Mouse (Mus musculus) spleen, adult 2 months (tissue): ENCODE results near the gene Grhl1. TPM values are rescaled to one million over a fixed set of nuclear protein-coding genes. Genes with fewer than 3 reads are reported as not detected.

ENCODE experiments used
- DNase-seq, 2 experiments: peaks; one replicate each; pipeline versions ENCODE4 v3.0.0 to v3.0.0-alpha.2; 2012 to 2021; ENCODE audit warnings: low spot score in 2 of 2, low read depth in 1 of 2
- H3K27ac ChIP-seq: fragments of 200-500 bp; 2 replicates; pipeline ENCODE4 v1.5.1; 2012; ENCODE audit warnings: low read length, inconsistent platforms; ENCODE audit not compliant: insufficient read depth
- H3K27me3 ChIP-seq: fragments of 200-500 bp; 2 replicates; pipeline ENCODE4 v1.6.1; 2012; ENCODE audit warnings: mild to moderate bottlenecking, moderate library complexity, low read length, inconsistent platforms; ENCODE audit not compliant: control insufficient read depth, insufficient read depth
- H3K36me3 ChIP-seq: fragments of 200-500 bp; 2 replicates; pipeline ENCODE4 v1.6.1; 2012; ENCODE audit warnings: mild to moderate bottlenecking, low read length, inconsistent platforms; ENCODE audit not compliant: control insufficient read depth, insufficient read depth
- H3K4me1 ChIP-seq: fragments of 200-500 bp; 2 replicates; pipeline ENCODE4 v1.6.1; 2011; ENCODE audit warnings: inconsistent platforms; ENCODE audit not compliant: control insufficient read depth, insufficient read depth, insufficient read length
- H3K4me3 ChIP-seq: fragments of 200-500 bp; 2 replicates; pipeline ENCODE4 v1.5.1; 2011; ENCODE audit warnings: mild to moderate bottlenecking, inconsistent platforms; ENCODE audit not compliant: insufficient read depth, insufficient read length; ENCODE audit errors: extremely low read depth
- CTCF ChIP-seq: fragments of 200-500 bp; IDR thresholded peaks from 2 replicates; pipeline ENCODE4 v1.5.1; 2011; ENCODE audit warnings: mild to moderate bottlenecking, inconsistent platforms; ENCODE audit not compliant: insufficient read depth, insufficient read length, insufficient replicate concordance; ENCODE audit errors: extremely low read depth
- POLR2A ChIP-seq: fragments of 200-500 bp; IDR thresholded peaks from 2 replicates; pipeline ENCODE4 v1.6.1; 2011; ENCODE audit warnings: low read depth, low read length, inconsistent platforms
- WGBS: fragments of 180-500 bp; shearing (Covaris S2); methylation state at CpG from one replicate; pipeline ENCODE4 v1.1.7; 2018; 5-methylcytosine and 5-hydroxymethylcytosine counted together
- polyA plus RNA-seq: library from polyadenylated mRNA; depleted of rRNA; stranded (reverse); fragments of >200 nt; gene quantifications from 2 replicates; pipeline ENCODE4 v1.2.3, GENCODE M21; 2012; rRNA removed

Grhl1 gene
- polyA plus RNA-seq, 1 experiment, result 0.35 TPM

DNA sequence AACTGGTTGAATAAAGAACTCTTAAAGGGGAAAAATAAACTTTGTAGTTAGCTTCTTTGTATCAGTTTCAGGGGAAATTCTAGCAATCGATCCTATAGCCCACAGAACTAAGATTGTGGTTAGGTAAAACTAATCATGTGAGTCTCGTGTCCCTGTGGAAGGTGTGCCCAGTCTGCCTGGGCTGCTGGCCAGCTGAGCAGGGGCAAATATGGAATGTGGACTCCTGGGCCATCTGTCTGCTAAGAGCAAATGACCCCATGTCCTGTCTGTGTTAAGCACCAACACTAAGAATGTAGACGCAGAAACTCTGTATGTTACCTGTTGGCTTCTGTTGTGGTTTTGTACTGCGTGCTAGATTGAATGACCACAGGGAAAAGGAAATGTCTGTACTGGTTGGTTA, 89.0 kb downstream of the Grhl1 start:
- TF ChIP-seq CTCF, result no peak
- no peak for TF ChIP-seq POLR2A
- no peak for DNase-seq
- Histone ChIP-seq H3K36me3 (peaks cover 11% of the 10 kb centered on the region), H3K4me1 (no peaks in the 10 kb centered on the region; the same call in 1 of the 2 replicates), H3K27ac (no peak overlapping the region), H3K4me3 (no peak overlapping the region), H3K27me3 (no peaks in the 10 kb centered on the region)
- 54% methylated on average over 4 of the region's 4 CpGs for WGBS

- DNase-seq, result no peak
- TF ChIP-seq CTCF (no peak), POLR2A (no peak)
Observed at GRCm38 (mm10) chr12:24662131-24662530, 90.0 kb downstream of the Grhl1 start.

More at GRCm38 (mm10) chr12:24662131-24662530, 90.0 kb downstream of the Grhl1 start:
- Histone ChIP-seq H3K27ac (no peak overlapping the region), H3K4me3 (no peak overlapping the region), H3K36me3 (peaks cover 8% of the 10 kb centered on the region), H3K27me3 (no peaks in the 10 kb centered on the region), H3K4me1 (no peaks in the 10 kb centered on the region)
- 93% methylated on average over 5 of the region's 5 CpGs for WGBS

Other genes with a start within 250 kb of the Grhl1 start
- 5.2 and 8.0 TPM in 2 replicates for gene Taf1b, start 73.9 kb upstream of the Grhl1 start, polyA plus RNA-seq
- 8.2 and 15.3 TPM in 2 replicates for gene Klf11, start 79.0 kb downstream of the Grhl1 start, polyA plus RNA-seq
- gene Cys1, start 109.5 kb downstream of the Grhl1 start, polyA plus RNA-seq, result 2.2 and 2.7 TPM in 2 replicates
- 12.7 and 23.1 TPM in 2 replicates for gene Rrm2, start 136.0 kb downstream of the Grhl1 start, polyA plus RNA-seq